Mouse (Mus musculus): ENCODE measurements around the gene Mcoln2. TPM values are rescaled to one million over a fixed set of nuclear protein-coding genes. Genes with fewer than 3 reads are reported as not detected.
A peak's percentile ranks its signal among the peaks of the same experiment; 100 is the strongest.
"Not testable (repeated sequence)": the region's sequence is repeated elsewhere in the genome, so short reads cannot be mapped to it uniquely, and the experiment has no call there.

Gene Mcoln2
- total RNA-seq, 2 experiments from 2014 or later, result not detected

DNA sequence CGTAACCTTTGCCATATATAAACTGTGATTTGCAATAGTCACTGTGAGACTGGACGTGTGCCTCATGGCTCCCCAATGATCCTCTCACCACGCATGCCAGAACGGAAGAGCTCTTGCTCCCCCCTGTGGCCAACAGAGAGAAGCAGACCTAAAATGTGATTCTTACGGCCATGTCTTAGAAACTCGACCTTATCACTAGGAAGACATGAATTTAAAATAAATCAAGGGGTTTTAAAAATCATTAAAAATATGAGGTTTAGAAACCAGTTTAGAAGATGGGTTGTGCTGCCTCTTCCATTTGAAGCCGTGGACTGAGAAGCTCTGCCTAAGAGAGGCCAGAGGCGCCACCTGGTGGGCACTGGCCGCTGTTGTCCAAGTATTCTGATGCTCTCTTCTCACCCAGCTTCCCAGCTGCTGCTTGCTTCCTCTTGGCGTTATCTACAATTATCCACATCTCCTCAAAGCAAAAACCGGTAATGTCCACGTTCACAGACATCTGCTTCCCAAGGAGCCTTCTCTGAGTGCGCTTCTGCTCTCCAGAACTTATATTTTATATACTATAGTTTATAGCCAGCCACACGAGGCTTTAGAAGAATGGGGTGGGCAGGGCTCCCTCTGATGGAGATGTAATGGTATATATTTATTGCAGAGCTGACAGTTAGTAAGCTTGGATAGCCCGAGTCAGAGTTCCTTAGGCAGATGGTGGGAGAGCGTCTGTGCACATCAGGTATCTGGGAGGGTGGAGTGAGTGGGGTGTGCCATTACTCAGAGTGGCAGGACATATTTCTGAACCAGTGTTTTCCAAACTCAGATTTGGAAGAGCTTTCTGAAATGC is 28.3 kb downstream of the Mcoln2 start:
- intact Hi-C loops (cut with DNase I), result loop anchor here (1.0 to 2.0 kb wide), 3 partner anchors 119 to 235 kb away; no protein-coding TSS in a partner anchor
- DNase-seq (ENCODE audit: low spot score in 2 of 2), result peak; percentile 88 to 91

DNA sequence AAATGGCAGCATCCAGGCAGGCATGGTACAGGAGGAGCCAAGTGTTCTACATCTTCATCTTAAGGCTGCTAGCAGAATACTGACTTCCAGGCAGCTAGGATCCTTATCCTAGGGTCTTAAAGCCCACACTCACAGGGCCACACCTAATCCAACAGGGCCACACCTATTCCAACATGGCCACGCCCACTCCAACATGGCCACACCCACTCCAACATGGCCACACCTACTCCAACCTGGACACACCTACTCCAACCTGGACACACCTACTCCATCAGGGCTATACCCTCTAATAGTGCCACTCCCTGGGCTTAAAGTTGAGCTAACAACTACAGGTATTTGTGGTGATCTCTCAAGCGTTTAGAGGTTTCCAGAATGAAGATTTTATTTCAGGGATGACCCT is 30.7 kb downstream of the Mcoln2 start:
- intact Hi-C loops (cut with DNase I), result loop anchor here (10.0 kb wide), 2 partner anchors 324 to 734 kb away; no protein-coding TSS in a partner anchor
- no peak for DNase-seq (ENCODE audit: low spot score in 2 of 2)

DNA sequence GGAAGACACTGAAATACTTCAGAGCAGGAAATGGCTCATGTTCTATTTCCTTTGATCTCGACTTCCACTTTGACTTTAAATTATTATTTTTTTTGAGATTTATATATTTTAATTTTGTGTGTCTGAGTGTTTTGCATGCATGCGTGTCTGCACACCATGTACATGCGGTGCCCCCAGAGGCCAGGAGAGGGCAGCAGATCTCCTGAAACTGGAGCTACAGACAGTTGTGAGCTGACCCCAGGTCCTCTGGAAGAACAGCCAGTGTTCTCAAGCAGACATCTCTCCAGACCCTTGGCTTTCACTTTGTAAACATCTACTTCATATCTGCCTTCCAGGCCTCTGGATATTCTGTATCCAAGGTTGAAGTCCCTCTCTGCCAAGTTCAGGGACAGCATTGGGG is 31.4 kb downstream of the Mcoln2 start:
- intact Hi-C loops (cut with DNase I), result loop anchor here (10.0 kb wide), 2 partner anchors 324 to 734 kb away; no protein-coding TSS in a partner anchor

DNA sequence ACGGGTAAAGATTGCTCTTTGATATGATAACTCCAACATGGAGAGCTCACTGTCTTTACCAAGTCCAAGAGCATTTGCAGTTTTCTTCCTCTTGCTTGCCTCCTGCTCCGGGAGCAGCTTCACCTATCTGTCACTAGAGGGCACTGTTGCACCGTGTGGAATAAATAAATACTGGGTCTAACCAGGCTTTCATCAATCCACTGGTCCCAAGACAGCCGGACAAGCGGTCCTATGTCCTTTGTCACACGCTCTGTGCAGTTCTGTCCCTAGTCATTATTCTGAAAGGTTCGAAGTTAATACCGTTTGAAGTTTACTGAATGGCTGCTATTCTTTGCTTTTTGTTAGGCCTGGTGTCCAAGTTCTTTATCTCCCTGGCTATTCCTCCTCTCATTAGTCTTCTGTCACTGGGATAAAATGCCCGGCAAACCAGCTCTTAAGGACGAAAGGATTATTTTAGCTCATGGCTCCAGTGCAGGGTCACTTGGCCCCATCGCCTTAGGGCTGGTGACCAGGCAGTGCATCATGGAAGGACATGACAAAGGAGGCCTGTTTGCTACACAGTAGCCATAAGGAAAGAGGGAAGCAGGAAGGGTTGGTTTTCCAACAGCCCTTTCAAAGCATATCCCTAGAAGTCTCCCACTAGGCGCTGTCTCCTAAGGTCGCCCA is 35.5 kb downstream of the Mcoln2 start:
- DNase-seq (ENCODE audit: low spot score in 2 of 2), result peak; percentile 84

More for the DNA sequence above, 31.4 kb downstream of the Mcoln2 start:
- peak; percentile 55 to 62 for DNase-seq (ENCODE audit: low spot score in 2 of 2)

DNA sequence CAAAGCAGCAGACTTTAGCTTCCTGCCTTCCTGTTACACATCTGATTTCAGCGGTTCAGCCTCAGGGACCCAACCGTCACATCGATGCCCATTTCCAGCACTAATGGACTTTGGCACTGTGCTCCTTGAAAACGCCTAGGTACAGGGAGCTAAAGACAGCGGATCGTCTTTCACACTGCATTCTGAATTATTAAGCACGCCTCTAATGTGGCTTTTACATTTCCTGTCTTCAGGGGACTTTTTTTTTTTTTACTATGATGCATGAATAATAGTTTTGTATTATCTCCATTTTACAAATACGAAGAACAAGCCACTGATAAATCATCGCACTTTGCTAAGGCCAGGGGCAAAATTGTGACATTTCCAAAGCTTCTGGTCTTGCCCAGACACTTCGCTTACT is 36.4 kb downstream of the Mcoln2 start:
- DNase-seq (ENCODE audit: low spot score in 2 of 2), result no peak
- intact Hi-C loops (cut with DNase I), result loop anchor here (5.0 to 10.0 kb wide), 4 partner anchors 86 to 729 kb away; no protein-coding TSS in a partner anchor

More for the DNA sequence above, 35.5 kb downstream of the Mcoln2 start:
- intact Hi-C loops (cut with DNase I), result loop anchor here (5.0 to 10.0 kb wide), 4 partner anchors 87 to 730 kb away; no protein-coding TSS in a partner anchor

DNA sequence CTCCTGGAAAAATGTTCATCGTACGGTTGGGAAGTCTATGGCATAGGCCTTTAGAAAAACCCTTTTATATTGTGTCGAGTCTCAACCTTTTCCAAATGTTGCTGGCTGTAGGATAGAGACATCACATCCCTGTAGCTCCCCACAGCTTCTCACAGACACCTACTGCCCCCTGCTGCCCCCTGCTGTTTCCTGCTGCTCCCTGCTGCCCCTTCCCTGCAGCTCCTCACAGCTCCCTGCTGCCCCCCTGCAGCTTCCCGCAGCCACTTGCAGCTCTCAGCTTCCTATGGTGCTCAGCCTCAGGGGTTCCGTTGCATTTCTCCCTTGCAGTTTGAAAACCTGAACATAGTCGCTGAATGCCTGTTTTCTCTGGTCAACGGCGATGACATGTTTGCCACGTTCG is 40.3 kb downstream of the Mcoln2 start:
- intact Hi-C loops (cut with DNase I), result loop anchor here (5.0 to 10.0 kb wide), 4 partner anchors 82 to 725 kb away; no protein-coding TSS in a partner anchor
- no peak for DNase-seq (ENCODE audit: low spot score in 2 of 2)

DNA sequence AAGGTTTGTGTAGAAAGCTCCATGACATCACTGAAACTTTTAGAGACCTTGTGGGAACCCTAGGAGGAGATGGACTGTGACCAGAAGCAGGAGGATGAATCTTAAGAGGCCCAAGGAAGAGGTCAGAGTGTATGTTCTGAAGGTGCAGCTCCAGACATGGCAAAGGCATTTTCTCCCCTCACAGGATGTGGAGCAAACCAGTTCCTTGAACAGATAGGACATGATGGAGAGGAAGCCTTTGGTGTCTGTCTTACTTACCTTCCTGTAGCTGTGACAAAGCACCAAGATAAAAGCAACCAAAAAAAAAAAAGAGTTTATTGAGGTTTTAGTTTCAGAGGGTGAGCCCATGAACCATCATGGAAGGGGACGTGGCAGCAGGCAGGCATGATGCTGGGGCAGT is 42.9 kb downstream of the Mcoln2 start:
- DNase-seq (ENCODE audit: low spot score in 2 of 2), result no peak
- intact Hi-C loops (cut with DNase I), result no loop called here

DNA sequence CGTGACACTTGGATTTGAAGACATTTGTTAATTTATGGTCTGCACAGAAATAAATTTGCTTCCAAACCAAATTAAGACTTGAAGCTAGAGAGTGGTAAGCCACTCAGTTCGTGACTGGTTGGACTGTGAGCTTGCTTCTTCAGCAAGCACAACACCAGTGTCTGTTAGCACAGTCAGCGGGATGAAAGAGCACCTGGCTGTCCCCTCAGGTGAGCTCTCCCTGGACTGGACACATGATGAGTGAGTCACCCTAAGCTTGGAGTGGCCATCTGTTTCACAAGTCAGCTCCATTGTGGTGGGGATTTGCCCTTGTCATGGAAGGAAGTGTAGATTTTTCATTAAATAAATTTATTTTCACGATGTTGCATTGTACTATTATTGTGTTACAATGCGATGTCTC is 45.5 kb downstream of the Mcoln2 start:
- intact Hi-C loops (cut with DNase I), result no loop called here
- DNase-seq (ENCODE audit: low spot score in 2 of 2), result no peak

DNA sequence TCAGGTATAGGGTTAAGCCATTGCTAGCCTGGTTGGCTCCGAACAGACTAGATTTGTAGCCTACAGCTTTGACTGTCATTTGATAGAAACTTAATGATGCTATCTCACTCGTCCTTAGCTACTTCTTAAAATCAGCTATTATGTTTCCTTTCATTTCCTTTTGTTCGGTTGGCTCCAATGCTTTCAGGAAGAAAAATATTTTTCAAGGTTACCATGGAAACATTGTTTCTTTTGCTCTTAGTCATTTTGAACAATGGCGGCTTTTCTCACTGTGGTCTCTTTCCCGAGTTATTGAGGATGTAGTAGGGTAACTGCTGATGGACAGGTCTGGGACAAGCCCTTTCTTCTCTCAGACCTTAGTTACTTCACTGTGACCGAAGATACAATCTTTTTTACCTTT is 46.7 kb downstream of the Mcoln2 start:
- DNase-seq (ENCODE audit: low spot score in 2 of 2), result no peak
- intact Hi-C loops (cut with DNase I), result no loop called here

DNA sequence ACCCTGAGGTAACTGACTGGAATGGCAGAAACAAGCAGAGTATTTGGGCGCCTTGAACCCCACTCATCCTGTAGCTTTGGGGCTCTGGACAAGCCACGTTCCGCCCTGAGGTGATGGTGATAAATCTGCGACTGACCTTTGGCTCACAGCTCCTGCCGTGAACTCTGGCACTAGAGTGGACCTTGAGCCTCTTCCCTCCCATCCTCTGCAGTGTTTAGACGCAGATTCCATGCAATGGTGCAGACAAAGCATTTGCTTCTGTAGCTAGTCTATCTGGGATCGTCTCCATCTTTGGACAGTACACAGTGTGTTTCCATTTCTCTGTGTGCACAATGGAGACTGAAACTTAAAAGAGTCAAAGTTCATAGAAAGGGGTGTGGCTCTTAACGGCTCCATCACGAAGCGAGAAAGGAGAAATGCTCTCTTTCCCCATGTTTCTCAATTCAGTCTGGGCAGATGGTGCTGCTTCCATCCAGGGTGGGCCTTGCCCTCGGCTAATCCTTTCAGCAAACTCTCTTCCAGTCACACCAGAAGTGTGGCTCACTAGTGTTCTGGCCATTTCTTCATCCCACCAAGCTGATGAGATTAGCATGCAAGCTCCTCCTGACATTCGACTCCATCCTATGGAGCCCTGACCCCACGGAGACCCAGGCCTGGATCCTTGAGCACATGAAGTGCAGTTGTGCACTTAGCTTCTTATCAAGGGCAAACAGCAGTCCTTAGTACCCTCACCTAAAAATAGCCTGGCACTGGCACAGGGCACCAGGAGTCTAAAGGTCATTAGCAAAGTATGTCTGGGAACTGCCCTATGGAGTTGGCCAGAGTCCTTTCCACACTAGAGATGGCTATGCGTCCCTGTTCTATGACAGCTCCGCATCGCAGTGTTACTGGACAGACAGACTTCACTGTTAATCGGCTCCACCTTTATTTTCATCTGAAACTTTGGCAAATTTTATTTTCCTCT is 47.4 kb downstream of the Mcoln2 start:
- intact Hi-C loops (cut with DNase I), result no loop called here

DNA sequence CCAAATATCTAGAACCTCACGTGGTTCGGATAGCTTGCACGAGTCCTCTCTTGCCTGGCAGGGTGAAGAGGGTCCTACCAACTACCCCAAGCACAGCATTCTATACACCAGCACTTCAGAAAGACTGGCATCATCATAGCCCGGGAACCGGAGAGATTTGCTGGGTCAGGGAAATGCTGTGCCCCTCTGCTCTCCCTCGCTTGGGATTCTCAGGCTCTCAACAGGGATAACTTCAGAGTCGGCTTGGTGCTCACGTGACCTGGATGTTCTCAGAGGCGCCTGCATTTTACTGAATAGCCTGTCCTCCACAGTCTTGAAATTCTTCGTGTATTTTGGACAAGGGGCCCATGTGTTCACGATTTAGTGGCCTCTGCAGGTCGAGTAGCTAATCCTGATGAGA is 48.2 kb downstream of the Mcoln2 start:
- intact Hi-C loops (cut with DNase I), result no loop called here
- no peak for DNase-seq (ENCODE audit: low spot score in 2 of 2)

More for the DNA sequence above, 47.4 kb downstream of the Mcoln2 start:
- no peak for DNase-seq (ENCODE audit: low spot score in 2 of 2)

DNA sequence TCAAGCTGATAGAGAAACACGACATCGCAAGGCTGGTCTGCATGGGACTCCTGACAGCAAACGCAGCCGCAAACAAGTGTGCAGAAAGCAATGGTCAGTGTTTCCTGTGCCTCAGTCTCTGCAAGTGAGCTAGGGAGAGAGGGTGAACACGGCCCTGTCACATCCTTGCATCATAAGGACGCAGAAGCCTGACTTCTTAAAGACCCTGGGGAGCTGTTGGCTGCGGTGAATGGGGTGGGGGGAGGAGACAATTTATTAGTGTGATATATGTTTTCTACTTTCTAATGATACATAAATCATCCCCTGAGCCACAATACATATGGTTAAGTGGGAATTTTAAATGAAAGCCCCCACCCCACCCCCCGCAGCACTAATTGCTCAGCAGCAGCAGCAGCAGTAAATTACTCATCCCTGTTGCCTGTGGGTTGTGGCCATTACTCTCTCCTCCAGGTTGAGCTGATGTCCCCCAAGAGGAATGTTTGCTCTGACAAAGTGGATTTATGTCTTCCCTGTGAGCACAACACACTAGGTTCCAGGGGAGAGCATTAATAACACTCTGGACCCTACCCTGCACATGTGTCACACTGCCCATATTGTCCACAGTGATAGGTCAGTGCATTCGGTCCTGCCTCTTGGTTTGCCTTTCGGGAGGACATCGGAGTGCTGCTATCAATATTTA is 49.3 kb downstream of the Mcoln2 start:
- DNase-seq (ENCODE audit: low spot score in 2 of 2), result no peak
- intact Hi-C loops (cut with DNase I), result no loop called here

DNA sequence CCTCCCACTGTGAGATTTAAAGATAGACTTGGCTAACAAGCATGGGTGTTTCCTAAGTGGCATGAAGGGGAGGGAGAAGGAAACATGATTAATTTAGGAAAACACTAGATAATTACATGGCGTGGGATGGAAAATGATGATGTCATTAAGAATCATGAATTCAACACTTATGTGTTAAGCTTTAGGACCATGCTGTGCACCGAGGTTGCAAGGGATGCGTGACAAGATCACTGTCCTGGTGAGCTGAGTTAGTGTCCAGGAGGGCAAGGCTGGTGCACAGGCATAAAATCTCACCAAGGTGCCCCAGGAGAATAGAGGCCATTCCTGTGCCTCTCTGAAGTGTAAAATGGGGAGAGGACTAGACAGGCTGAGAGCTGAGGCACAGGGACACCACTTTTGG is 49.9 kb downstream of the Mcoln2 start:
- DNase-seq (ENCODE audit: low spot score in 2 of 2), result no peak
- intact Hi-C loops (cut with DNase I), result no loop called here

DNA sequence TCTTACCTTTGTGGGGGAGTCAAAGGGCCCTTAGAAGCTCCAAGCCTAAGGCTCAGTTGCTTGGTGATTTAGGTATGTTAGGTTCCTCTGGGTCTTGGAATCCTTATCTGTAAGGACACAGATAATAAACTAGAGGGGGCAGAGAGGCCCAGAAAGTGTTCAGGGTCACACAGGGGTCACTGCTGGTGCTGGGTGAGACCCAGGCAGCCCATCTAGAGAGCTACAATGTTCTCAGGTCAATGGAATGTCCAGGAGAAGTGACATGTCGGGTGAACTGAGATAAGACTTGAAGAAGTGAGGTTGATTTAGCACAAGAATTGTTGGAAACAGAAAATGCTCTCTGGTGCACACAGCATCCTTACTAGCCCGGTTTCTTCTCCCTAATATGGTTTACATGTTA is 54.7 kb downstream of the Mcoln2 start:
- intact Hi-C loops (cut with DNase I), result no loop called here
- DNase-seq (ENCODE audit: low spot score in 2 of 2), result no peak

DNA sequence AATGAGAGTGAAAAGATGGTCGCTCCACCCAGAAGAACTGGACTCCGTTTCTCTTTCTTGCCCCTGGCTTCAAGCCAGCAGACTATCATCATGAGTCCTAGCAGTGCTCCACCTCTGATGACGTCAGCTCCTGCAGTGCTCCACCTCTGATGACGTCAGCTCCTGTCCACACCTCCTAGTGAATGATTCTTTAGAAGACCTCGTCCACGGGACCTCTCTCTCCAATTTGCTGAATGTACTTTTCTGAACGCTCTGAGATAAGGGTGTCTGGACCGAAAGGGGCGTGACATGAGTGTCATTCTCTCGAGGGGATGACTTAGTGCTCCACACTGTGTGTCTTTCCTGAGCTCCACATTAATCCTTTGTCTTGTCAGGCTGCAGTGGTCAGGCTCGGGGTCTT is 55.7 kb downstream of the Mcoln2 start:
- intact Hi-C loops (cut with DNase I), result no loop called here
- no peak for DNase-seq (ENCODE audit: low spot score in 2 of 2)

DNA sequence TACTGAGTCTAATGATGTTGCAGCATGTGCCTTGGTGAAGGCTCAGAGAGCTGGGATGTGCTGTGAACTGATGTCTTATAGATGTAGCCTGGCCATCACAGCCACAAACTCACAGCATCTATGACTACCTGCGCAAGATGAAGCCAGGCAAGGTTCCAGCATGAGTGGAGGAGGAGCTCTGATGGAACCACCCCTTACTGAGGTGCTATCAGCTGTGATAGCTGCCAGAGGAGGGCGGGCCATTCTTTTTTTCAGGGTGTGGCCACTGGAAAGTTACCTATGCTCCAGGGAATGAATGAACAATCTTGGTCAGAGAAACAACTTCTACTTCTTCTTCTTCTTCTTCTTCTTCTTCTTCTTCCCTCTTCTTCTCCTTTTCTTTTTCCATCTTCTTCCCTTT is 57.0 kb downstream of the Mcoln2 start:
- intact Hi-C loops (cut with DNase I), result no loop called here

DNA sequence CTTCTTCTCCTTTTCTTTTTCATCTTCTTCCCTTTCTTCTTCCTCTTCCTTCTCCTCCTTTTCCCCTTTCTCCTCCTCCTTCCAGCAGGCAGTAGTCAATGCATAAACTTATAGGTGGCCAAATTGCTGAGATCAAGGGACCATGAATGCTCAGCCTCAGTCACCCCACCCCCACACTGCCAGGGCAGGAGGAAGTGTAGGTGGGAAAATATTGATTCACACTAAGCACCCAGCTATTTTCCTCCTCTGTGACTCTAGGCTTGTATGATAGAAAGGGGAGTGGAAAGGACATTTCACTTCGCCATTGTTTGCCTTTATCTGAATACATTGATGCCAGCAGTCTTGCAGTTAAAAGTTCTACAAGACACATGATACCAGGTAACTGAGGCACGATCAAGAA is 57.8 kb downstream of the Mcoln2 start:
- intact Hi-C loops (cut with DNase I), result no loop called here
- no peak for DNase-seq (ENCODE audit: low spot score in 2 of 2)

More for the DNA sequence above, 57.0 kb downstream of the Mcoln2 start:
- no peak for DNase-seq (ENCODE audit: low spot score in 2 of 2)

DNA sequence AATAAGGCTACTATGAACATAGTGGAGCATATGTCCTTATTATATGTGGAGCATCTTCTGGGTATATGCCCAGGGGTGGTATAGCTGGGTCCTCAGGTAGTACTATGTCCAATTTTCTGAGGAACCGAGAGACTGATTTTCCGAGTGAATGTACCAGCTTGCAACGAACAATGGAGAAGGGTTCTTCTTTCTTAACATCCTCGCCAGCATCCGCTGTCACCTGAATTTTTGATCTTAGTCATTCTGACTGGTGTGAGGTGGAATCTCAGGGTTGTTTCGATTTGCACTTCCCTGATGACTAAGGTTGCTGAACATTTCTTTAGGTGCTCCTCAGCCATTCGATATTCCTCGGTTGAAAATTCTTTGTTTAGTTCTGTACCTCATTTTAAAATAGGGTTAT is 60.1 kb downstream of the Mcoln2 start:
- intact Hi-C loops (cut with DNase I); DNase-seq (ENCODE audit: low spot score in 2 of 2): not testable (repeated sequence)

Measured in left cerebral cortex, postnatal 14 days (tissue).